Mouse (Mus musculus) lung, adult 2 months (tissue): ENCODE results near the gene Tk1.

Experiments
- CTCF ChIP-seq: fragments of 200-500 bp; IDR thresholded peaks from 2 replicates; pipeline ENCODE4 v1.5.1; 2011; ENCODE audit warnings: mild to moderate bottlenecking, low read length, control low read depth; ENCODE audit not compliant: insufficient read depth
- POLR2A ChIP-seq: fragments of 200-500 bp; IDR thresholded peaks from 2 replicates; pipeline ENCODE4 v1.6.1; 2011; ENCODE audit warnings: low read depth, mild to moderate bottlenecking, control low read depth, low read length, borderline replicate concordance; ENCODE audit errors: extremely low read depth

DNA sequence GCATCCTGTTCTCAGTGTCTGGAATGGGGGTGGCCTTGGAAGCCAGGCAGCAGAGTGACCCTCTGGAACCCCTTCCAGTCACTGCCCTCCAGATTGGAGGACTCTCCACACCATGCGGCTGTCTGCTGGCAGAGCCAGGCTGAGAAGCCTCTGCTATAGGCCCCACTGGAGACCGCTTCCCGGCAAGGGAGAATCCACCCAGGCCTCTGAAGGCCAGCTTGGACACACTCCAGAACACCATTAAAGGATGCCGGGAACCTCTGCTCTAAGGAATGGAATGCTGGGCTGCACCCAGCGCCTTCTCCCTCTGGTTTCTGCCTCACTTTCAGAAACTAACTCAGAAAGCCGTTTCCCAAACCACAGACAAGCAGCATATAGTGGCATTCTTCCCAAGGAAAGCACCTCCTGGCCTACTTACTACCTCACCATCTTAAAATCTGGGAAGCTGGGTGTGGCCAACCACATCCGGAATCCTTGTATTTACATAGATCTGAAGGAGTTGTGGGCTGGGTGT, 3.1 kb downstream of the Tk1 start:
- TF ChIP-seq POLR2A = no peak
- no peak for TF ChIP-seq CTCF
